Mouse (Mus musculus) embryonic facial prominence, embryonic 11.5 days (tissue): ENCODE data around the gene Ing1. TPM values are rescaled to one million over a fixed set of nuclear protein-coding genes. Genes with fewer than 3 reads are reported as not detected.

Experiments used
- ATAC-seq: fragments of 200-750 bp; cut with Nextera tagmentation; replicated peaks from 2 replicates; pipeline ENCODE4 v1.8.0; 2017; ENCODE audit warnings: low read depth; ENCODE audit not compliant: insufficient number of reproducible peaks, low FRiP score, low TSS enrichment
- DNase-seq: peaks from one replicate; pipeline ENCODE4 v3.0.0-alpha.2; 2015; ENCODE audit warnings: low spot score
- H3K27ac ChIP-seq: fragments of 300-500 bp; sonication (generic); replicated peaks from 2 replicates; pipeline ENCODE4 v1.5.1; 2014; ENCODE audit warnings: mild to moderate bottlenecking, low read depth, low read length, control low read depth
- H3K27me3 ChIP-seq: fragments of 300-500 bp; sonication (generic); 2 replicates; pipeline ENCODE4 v1.6.1; 2014; ENCODE audit warnings: mild to moderate bottlenecking, low read length, moderate library complexity, mixed read lengths; ENCODE audit not compliant: control insufficient read depth, insufficient read depth
- H3K36me3 ChIP-seq: fragments of 300-500 bp; sonication (generic); replicated peaks from 2 replicates; pipeline ENCODE4 v1.6.1; 2014; ENCODE audit warnings: low read depth, mild to moderate bottlenecking, low read length, moderate library complexity, mixed read lengths; ENCODE audit not compliant: control insufficient read depth, insufficient read depth
- H3K4me1 ChIP-seq: fragments of 300-500 bp; sonication (generic); 2 replicates; pipeline ENCODE4 v1.6.1; 2014; ENCODE audit warnings: low read length, mixed read lengths; ENCODE audit not compliant: control insufficient read depth, insufficient read depth
- H3K4me2 ChIP-seq: fragments of 300-500 bp; sonication (generic); 2 replicates; pipeline ENCODE4 v1.6.1; 2014; ENCODE audit warnings: low read depth, mild to moderate bottlenecking, control low read depth, low read length, moderate library complexity
- H3K4me3 ChIP-seq: fragments of 300-500 bp; sonication (generic); 2 replicates; pipeline ENCODE4 v1.5.1; 2014; ENCODE audit warnings: low read depth, low read length, control low read depth
- H3K9ac ChIP-seq: fragments of 300-500 bp; sonication (generic); replicated peaks from 2 replicates; pipeline ENCODE4 v1.6.1; 2014; ENCODE audit warnings: mild to moderate bottlenecking, control low read depth, low read length
- H3K9me3 ChIP-seq: fragments of 300-500 bp; sonication (generic); replicated peaks from 2 replicates; pipeline ENCODE4 v1.6.1; 2016; ENCODE audit warnings: mild to moderate bottlenecking, low read length, inconsistent platforms, mixed read lengths; ENCODE audit not compliant: control insufficient read depth
- WGBS: fragments of 180-500 bp; shearing (Covaris S2); extraction: QIAGEN DNeasy Blood & Tissue Kit; methylation state at CpG from one replicate; pipeline ENCODE4 v1.1.7; 2014; 5-methylcytosine and 5-hydroxymethylcytosine counted together
- polyA plus RNA-seq: library from polyadenylated mRNA; unstranded; fragments of >200 nt; fragmentation: Nextera tagmentation; extraction: Ambion mirVana; gene quantifications from 2 replicates; pipeline ENCODE4 v1.2.1, GENCODE M21; 2014

The Ing1 gene
- polyA plus RNA-seq, 1 experiment from 2014 or later: 42.7 TPM

DNA sequence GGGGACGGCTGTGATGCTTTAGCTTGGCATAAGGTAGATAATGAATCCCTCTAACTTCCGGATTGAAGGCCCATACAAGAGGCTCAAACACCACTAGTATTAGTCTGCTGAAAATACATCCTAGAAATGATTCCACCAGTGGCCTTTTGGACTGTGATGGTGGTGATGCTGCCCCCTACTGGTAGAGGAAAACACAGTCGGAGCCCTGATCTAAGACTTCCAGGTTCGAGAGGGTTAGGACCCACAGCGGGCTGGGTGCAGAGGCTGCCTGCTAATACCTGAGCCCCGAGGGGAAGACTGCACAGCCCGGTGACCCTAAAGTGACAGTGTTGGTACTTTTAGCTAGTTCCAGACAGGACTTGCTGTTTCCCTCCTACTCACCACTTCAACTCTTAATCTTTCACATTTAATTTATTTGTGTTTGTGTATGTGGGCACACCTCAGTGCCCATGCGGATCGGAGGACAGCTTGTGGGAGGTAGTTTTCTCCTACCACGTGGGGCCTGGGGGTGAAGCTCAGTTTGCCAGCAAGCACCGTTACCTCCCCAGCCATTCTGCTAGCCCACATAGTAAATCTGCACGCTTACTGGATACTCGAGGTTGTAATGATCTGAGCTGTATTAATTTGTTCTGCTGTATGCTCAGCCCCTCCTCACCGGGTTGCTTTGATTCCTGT, 46.8 kb downstream of the Ing1 start:
- Histone ChIP-seq H3K4me2 (no peak overlapping the region), H3K4me3 (no peak overlapping the region), H3K9ac (no peak overlapping the region), H3K9me3 (no peaks in the 10 kb centered on the region), H3K27ac (no peak overlapping the region), H3K27me3 (no peaks in the 10 kb centered on the region), H3K36me3 (no peaks in the 10 kb centered on the region), H3K4me1 (no peaks in the 10 kb centered on the region)
- 43% methylated on average over 14 of the region's 14 CpGs for WGBS
- DNase-seq (peak; percentile 87), ATAC-seq (0 out of 2 replicates have a peak, but pooled peaks have one; percentile 39)

DNA sequence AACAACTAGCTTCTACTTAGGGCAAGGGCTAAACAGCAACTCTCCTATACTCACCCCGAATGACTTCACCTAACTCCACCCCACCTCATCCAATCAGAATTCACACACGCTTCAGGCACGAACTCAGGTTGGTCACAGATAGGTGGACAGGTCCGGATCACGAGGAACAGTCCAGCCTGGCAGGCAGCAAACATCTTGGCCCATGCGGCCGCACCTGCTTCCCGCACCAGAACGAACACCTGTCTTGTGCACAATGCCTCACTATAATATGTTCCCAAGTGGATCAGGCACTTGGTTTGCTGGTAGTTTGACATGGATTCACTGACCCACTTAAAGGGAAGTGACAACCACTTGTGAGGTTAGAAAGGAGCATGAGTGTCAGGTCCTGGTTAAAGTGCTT, 53.5 kb downstream of the Ing1 start:
- ATAC-seq: no peak
- Histone ChIP-seq H3K4me2 (no peak overlapping the region), H3K36me3 (peaks cover 8% of the 10 kb centered on the region), H3K4me1 (no peaks in the 10 kb centered on the region), H3K9me3 (no peaks in the 10 kb centered on the region), H3K27me3 (no peaks in the 10 kb centered on the region), H3K9ac (no peak overlapping the region), H3K4me3 (no peak overlapping the region), H3K27ac (no peak overlapping the region)
- DNase-seq: no peak
- 95% methylated on average over 9 of the region's 9 CpGs for WGBS

Other genes with a start within 250 kb of the Ing1 start
- 26.7 and 30.3 TPM in 2 replicates for gene Col4a2, start 242.8 kb upstream of the Ing1 start, polyA plus RNA-seq
- gene Col4a1, start 242.7 kb upstream of the Ing1 start, polyA plus RNA-seq: 93.6 and 114 TPM in 2 replicates
- 0.79 and 1.7 TPM in 2 replicates for gene Rab20, start 76.9 kb upstream of the Ing1 start, polyA plus RNA-seq
- gene Naxd, start 58.1 kb upstream of the Ing1 start, polyA plus RNA-seq: 88.0 and 91.6 TPM in 2 replicates
- 15.7 and 18.6 TPM in 2 replicates for gene Cars2, start 4.8 kb upstream of the Ing1 start, polyA plus RNA-seq
- gene Ankrd10, start 80.2 kb downstream of the Ing1 start, polyA plus RNA-seq: 87.0 and 92.0 TPM in 2 replicates
- not detected in 2 replicates for gene 1700016D06Rik, start 145.5 kb downstream of the Ing1 start, polyA plus RNA-seq
- 43.3 and 45.5 TPM in 2 replicates for gene Arhgef7, start 172.2 kb downstream of the Ing1 start, polyA plus RNA-seq